Mouse (Mus musculus) right cerebral cortex, adult 2 months (tissue): ENCODE data around the gene Map6.

ENCODE experiments used
- DNase-seq, 2 experiments: peaks; one replicate each; pipeline ENCODE4 v3.0.0; 2021 to 2022; ENCODE audit warnings: low spot score in 2 of 2

Map6 gene

DNA sequence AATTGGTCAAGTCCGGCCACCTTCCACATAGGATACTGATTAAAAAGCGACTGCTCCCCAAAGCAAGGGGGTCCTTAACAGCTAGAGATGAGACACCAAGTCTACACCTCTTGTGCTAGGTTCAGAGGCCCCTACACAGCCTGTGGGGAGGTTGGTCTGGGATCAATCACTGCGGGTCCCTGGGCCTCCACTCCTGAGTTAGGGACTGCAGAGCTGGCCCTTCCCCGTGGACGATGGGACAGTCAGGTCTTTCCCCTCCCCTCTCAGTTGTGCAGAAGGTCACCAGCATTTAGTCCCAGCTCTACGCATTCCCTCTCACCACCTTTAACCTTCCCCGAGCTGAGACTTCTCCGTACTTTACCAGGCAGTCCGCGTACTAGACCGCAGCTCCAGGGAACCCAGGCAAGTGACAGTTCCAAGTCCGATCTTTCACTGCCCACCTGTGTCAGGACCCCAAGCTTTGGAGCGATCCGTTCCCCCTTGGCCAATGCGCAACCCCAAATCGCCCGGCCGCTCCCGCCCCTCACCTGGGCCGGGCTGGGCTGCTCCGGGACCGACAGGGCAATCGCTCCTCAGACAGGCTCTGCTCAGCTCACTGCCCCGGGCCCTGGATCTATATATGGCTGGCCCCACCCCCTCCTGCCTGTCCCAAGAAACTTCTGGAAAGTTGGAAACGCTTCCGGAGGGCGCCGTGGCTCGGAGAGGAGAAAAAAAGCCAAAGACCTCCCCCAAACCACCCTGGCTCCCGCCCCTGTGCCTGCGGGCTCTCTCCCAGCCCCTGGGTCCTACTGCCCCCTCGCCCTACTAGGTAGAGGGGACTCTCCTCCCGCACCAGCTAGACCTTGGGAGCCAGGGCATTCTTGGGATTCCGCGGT lies 85.5 kb downstream of the Map6 start, which contains the start of gene Serpinh1:
TSS of gene Serpinh1 (minus strand) at position 714 of the 875 bp plus-strand sequence.
- peak in 1 of 2 experiments; percentile 25 for DNase-seq

DNA sequence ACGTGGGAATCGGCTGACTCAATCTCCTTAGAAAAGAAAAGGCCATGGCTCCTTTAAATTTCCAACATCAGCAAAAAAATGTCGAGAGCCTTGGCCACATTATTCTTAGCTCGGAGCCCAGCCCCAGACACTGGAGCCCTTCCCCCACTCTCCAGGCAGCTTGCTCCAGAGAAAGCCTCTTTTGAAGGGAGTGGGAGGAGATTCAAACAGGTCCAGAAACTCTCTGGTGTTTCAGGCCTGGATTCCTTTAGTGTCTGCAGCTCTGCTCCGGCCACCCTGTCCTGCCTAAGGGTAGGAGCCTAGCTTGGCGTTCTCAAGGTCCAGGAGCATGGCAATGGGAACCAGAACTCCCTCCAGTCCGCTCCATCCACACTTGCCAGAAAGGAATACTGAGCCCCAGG lies 88.5 kb downstream of the Map6 start:
- DNase-seq = peak; percentile 74 to 81

DNA sequence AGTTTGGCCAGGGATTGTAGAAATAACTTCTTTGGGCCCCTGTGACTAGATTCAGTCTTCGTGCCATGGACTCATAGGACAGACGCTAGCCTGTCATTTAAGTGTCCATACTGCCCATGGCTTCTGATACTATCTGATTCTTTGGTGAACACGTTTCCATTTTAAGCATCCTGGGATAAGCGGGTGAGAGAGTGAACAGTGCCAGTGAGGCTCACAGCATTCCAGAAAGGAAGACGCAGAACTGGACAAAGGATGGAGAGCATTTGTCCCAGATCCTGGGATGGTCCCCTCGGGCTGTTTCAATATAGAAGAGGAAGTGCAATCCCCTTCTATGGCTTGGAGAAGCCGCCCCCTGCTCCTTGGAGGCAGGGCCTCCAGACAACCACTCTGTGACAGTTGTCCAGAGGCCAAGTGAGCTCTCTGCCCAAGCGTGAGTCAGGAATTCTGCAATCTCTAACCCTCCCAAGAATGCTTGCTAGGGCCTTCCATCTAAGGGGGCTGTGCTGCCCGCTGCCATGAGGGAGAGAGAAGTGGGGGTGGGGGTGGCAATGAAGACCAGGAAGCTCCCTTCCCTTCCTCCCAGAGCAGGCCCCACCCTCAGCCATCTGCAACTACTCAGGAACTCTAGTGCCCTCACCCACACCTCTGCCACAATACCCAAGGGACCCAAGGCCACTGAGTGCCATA lies 89.1 kb downstream of the Map6 start:
- DNase-seq = no peak

DNA sequence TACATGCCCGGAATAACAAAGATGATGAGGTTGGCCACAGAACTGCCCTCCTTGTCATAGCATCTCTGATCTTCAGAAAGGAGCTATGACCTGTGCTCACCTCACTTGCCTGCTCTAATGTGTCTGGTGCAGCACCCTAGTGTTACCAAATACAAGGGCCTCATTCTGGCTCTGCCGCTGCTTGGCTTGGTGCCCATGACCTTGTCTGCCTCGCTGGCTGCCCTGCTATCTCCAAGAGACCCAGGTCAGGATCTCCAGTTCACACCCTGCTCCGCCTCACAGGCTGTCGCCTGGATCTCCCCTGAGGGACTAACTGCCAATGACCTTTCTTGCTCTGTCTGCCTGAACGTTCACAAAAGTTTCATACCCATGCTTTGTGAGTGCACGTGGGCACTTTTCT lies 90.0 kb downstream of the Map6 start:
- no peak for DNase-seq

DNA sequence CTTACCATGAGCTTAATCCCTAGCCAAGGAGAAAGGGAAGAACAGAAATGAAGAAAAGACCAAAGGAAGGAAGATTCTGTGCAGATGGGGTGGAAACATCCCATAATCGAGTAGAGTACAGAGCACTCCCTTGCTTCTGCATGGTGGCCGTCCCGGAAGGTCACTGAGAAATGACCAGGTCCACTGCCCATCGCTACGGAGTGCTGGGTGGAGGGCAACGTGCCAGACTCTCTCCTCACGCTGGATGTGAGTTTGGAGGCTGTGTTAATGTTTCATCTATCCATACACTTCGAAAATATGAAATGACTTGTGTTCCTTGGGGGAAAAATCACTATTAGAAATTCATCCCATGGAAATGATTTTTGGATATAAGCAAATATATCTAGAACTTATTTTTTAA lies 91.1 kb downstream of the Map6 start:
- DNase-seq = no peak

DNA sequence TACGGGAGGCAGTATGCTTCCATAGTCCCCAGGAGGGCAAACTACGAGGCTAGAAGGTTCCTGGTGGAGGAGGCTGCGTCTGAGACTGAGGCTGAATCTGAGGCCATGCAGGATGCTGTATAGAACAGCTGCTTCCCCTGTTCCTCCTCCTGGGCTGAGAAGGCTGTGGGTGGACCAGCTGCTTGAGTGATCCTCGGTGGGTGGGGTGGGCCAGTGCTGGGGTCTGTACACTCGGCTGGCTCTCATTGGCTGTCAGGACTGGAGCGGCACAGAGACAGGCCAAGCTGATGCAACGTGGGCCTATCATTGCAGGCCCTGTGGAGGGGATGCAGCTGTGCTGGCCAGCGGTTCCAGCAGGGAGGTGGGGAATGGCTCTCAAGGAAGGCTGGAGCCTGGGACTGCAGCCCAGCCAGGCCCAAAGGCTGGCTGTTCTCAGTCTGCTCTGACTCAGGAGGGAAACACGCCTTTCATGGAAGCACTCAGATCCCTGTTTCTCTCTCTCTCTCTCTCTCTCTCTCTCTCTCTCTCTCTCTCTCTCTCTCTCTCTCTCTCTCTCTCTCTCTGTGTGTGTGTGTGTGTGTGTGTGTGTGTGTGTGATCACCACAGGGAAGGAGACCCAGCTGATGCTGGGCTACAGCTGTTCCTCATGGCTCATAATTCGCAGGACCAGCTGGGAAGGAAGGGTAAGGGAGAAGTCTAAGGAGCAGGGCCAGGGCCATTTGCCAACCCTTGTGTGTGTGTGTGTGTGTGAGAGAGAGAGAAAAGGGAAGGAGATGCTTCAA lies 93.0 kb downstream of the Map6 start:
- DNase-seq = peak; percentile 62 to 72

DNA sequence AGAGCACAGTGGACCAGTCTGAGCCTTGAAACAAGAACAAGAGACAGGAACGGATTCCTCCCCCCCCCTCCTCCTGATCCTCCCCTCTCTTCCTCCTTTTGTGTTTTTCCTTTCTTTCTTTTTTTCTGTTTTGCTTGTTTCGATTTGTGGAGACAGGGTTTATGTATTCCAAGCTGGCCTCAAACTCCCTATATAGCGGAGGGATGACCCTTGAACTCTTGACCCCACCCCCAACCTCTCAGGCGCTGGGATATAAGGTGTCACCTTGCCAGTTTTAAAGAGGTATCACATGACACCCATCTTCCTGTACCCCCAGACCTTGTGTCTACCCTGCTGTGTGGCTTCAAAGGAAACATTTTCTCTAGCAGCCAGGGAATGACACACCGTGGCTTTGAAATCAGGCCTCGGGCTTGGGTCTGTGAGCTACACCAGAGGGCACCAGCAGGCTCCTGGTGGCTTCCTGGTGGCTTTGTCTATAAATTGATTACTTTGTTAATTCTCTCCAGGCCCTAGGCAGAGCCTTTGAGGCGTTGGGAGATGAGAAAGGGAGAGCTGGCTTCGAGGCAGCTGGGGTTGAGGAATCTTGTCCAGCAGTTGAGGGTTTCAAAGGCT lies 93.7 kb downstream of the Map6 start:
- DNase-seq = no peak

DNA sequence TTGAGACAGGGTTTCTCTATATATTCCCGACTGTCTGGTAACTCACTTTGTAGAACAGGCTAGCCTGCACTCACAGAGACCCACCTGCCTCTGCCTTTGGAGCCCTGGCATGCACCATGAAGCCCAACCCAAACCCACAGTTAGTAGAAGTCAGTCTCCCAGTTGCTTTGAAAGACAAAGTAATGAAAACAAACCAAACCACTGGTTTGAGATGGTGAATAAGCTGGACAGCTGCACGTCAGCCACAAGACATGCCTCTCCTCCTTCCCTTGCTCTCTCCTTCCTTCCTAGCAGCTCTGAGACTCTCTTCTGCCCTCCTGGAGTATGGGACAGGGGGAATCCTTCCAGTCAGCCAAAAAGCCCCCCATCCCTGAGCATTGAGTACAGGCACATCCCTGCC lies 94.9 kb downstream of the Map6 start:
- DNase-seq = no peak

DNA sequence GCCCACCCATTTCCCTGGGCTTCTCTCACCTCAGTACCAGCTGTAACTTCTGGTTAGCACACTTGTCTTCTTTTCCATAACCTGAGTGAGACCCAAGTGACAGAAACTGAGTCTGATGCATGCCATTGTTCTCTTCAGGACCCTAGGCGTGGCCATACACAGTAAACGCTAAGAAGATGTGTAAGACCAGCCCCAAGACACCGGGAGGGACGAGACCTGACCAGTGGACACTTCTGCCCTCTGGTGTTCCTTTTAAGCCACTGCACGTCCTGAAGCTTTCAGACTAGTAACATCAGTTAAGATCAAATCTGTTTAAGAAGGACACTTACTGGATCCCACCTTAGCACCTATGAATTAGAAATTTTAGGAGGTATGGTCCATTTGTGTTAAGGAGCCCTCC lies 97.8 kb downstream of the Map6 start:
- peak; percentile 77 to 81 for DNase-seq

DNA sequence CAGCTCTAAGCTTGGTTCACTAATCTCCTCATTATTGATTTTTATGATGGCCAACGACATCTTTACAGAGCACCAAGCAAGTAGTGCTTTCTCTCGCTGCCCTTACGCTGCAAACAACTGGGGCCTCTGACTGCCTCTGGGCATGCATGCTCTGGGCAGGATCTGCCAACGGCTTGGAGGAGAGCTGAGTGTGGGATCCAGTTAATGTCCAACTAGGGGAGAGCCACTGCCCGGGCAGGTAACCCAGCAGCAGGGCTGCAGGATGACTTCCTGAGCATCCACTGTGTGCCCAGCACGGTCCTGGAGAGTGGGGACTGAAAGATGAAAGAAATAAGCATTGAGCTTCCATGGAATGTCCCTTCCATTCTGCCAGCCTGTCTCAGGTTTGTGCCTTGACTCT lies 99.5 kb downstream of the Map6 start:
- no peak for DNase-seq

DNA sequence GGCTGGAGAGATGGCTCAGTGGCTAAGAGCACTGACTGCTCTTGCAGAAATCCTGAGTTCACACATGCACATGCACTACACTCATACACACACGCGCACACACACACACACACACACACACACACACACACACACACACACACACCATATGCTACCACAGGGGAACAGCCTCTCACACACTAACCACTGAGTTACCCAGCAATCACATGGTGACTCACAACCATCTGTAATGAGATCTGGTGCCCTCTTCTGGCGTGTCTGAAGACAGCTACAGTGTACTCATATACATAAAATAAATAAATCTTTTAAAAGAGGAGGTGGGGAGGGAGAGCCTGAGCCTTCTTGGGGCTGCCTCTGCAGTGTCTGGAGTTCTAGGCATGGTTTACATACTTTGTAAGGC lies 107.1 kb downstream of the Map6 start:
- peak in 1 of 2 experiments; percentile 37 for DNase-seq

DNA sequence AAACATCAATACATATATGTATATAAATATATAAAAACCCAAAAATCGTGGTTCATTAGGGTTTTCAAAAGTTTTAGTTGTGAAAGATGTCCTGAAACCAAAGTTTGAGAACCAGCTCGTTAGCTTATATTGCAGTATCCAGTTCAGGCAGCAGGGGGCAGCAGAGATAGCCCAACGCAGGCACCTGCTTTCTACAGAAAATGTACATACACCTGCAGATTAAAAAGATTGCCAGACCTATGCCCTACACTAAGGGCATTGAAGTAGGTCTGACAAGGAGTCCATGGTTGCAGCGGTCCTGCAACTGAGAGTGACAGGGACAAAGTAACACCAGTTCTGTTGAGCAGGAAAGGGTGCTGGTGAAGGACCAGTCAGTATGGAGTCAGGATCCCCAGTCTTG lies 108.2 kb downstream of the Map6 start:
- DNase-seq = peak; percentile 88 to 90

DNA sequence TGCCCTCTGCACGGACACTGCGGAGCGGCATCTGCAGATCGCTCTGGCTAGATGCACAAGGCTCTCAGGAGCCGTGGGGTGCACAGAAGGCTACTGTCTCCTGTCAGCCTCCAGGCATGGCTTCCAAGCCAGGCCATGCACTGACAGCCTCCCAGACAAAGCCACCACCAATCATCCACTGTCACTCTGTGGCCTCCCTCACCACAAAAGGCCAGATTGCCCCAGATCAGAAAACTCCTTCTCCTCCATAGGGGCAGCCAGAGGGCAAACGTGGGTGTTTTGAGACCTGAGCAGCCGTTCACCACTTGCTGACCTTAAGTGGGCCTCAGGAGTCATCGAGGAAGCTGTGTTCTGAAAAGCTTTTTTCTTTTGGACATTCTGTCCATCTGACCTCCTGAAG lies 111.6 kb downstream of the Map6 start:
- DNase-seq = no peak

DNA sequence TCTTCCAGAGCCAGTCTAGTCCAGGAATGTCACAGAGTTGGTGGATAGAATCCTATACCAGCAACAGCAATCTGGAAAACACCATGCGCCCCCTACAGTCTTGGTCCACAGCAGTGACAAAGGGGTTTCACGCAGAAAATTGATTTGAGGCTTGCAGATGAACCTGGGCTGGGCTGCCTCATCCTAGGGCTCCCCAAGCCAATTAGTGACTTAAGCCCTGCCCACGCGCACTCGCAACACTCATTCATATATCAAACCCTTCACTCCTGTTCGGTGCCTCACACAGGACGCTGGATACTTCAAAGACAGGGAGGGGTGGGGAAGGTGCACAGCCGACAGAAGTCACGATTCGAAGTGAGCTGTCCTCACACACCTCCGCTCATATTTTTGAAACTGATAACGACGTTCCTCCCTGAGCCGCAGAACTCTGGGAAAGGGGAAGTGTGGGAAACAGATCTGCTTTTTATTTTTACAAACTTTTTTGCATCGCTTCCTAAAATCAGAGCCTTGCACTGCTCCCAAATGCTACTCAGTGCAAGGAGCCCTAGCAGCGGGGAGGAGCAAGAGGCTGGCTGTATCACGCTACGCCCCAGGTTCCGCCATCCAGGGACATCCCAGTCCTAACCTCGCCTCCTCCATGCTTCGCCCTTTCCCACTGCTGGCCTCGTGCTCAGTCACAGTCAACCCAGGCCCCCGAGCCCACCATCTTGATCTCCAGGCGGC lies 113.4 kb downstream of the Map6 start:
- peak; percentile 54 to 56 for DNase-seq

DNA sequence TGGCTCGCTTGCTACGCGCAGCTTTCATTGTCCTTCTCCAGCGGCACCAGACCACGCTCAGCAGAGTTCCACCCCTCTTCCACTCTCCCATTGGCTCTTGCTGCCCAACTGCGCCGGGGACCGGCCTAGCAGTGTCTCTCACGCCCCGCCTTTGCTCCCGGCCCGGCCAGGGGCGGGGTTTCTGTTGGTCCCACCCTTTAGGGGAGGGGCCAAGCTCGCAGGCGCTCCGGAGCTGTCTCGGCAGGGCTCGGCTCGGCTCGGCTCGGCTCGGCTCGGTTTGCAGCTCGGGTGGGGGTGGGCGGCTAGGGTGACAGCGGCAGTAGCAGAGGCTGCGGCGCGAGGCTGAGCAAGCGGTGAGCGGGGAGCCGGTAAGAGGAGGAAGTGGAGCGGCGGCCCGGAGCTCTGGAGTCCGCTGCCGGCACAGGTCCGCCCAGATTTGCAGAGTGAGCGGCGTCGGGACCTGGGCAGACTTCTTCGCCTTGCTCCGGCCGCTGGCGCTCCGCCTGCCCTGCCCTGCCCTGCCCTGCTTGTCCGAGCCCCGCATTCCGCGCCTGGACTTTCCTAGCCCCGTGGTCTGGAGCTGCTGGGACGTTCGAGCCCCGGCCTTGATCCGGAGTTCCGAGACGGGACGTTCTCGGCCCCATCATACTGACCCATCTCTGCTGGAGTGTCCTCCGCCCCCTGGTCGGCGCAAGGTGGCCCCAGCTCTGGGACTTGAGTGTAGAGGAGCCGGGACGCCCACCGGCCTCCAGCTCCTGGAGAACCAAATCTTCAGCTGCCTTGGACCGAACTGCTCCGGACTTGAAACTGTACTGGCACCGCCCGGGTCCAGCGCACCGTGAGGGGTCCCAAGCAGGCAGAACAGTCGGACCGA lies 114.2 kb downstream of the Map6 start, which contains the start of gene Gdpd5:
TSS of gene Gdpd5 (plus strand) at position 201 of the 874 bp plus-strand sequence.
- peak; percentile 98 to 99 for DNase-seq

DNA sequence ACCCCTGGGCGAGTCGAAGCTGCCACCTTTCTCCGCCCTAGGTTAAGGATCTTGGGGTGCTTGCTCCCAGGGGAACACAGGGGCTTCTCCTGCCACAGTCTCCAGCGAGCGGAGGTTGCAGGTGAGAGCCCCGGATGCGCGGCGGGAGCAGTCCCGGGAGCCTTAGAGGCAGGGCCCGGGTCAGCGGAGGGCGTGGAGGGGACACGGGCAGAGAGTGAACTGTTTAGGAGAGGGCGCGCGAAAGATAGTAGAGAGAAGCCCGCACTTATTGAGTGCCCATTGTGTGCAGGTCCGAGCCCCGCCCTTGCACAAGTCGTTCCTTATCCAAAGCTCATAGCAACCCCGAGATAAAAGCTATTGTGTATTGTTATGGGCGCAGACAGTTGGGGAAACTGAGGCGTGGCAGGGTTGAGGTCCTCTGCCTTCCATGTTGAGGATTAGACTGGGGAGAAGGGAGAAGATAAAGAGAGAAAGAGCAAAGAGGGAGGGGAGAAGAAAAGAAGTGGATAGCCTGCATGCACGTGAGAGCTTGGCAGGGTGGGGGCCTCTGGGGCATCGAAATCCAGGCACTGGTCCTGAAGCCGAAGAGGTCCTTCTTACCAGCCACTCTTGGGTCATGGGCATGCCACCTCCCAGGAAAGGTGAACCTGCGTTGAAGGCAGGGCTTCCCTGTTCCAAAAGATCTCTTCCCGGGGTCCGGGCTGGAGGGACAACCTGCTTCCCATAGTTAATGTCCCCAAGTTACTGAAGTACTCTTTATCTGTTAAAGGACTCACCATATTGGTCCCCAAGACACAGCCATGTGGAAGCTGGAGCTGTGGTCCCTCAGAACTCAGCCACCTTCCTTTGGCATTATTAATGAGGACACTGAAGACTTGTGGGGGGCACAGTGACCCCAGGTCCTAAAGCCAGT lies 115.1 kb downstream of the Map6 start:
- DNase-seq = peak in 1 of 2 experiments; percentile 14

DNA sequence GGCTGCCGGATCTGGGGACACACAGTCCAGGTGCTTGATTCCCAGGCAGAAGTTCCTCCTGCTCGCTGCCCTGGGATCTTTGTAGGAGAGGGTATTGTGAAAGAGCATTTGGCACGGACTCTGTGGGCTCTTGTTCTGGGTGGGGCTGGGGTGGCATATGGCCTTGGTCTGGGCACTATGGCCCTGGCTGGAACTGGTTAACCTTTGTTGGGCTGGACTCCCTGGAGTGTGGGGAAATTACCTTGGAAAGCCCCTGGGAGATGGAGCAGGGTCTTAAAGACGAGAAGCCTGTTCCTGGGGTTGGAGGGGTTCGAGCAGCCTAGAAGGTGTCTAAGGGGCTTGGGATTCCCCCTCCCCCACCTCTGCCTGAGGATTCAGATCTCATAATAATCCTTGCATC lies 116.0 kb downstream of the Map6 start:
- DNase-seq = no peak

DNA sequence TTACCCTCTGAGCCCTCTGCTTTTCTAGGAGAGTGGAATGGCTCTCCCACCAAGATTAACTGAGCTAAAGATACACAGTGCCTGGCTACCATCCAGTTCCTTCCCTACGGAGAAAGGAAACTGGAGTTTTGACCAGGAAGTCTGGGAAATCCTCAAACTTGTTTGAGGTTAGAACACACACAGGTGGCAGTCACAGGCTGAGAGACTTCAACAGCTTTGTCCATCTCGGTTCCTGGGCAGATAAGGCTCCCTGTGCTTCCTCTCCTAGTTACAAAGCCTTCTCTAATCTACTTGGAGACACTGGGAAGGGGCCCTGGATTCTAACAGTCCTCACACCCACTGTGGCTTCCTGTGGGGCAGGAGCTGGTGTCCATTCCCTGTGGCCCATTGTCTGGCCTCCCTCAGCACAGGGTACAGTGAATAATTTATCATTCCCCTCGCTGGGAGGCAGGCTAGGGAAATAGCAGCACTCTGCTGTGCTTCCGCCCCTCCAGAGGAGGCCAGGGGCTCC lies 116.9 kb downstream of the Map6 start:
- no peak for DNase-seq

DNA sequence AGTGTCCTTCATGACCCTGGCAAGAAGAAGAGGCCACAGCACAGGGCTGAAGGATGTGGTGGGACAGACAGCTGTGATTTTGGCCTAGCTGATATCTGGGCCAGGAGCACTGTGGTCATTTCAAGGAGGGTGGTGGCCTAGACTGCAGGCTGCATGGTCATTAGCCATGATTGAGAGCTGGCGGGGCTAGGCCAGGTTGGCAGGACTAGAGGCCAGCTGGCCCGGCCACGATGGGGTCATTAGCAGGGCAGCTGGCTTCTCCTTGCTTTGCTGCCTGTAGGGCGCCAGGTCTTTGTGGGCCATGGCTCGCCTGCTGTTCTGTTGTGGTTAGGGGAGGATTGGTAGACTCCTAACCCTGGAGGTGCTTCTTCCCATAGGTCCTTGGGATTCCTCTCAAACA lies 118.8 kb downstream of the Map6 start:
- DNase-seq = no peak
